Mouse (Mus musculus) limb, embryonic 14.5 days (tissue): ENCODE data around the gene Golga5. TPM values are rescaled to one million over a fixed set of nuclear protein-coding genes. Genes with fewer than 3 reads are reported as not detected.

ENCODE experiments used
- ATAC-seq: fragments of 200-750 bp; cut with Nextera tagmentation; 2 replicates; pipeline ENCODE4 v1.8.0; 2017; ENCODE audit warnings: low read depth, moderate number of reproducible peaks, moderate TSS enrichment; ENCODE audit not compliant: low FRiP score
- DNase-seq: peaks from one replicate; pipeline ENCODE4 v3.0.0-alpha.2; 2015; ENCODE audit warnings: low spot score
- H3K27ac ChIP-seq: fragments of 300-500 bp; sonication (generic); replicated peaks from 2 replicates; pipeline ENCODE4 v1.5.1; 2014; ENCODE audit warnings: low read depth, mild to moderate bottlenecking, low read length, moderate library complexity, mixed read lengths
- H3K27me3 ChIP-seq: fragments of 300-500 bp; sonication (generic); 2 replicates; pipeline ENCODE4 v1.6.1; 2014; ENCODE audit warnings: low read length, mixed read lengths; ENCODE audit not compliant: control insufficient read depth, insufficient read depth
- H3K36me3 ChIP-seq: fragments of 300-500 bp; sonication (generic); 2 replicates; pipeline ENCODE4 v1.6.1; 2014; ENCODE audit warnings: mild to moderate bottlenecking, low read length, moderate library complexity, mixed read lengths; ENCODE audit not compliant: control insufficient read depth, insufficient read depth
- H3K4me1 ChIP-seq: fragments of 300-500 bp; sonication (generic); 2 replicates; pipeline ENCODE4 v1.6.1; 2014; ENCODE audit warnings: antibody characterized with exemption, low read length, mixed read lengths; ENCODE audit not compliant: control insufficient read depth, insufficient read depth
- H3K4me2 ChIP-seq: fragments of 300-500 bp; sonication (generic); replicated peaks from 2 replicates; pipeline ENCODE4 v1.6.1; 2014; ENCODE audit warnings: low read depth, mild to moderate bottlenecking, low read length, moderate library complexity; ENCODE audit not compliant: severe bottlenecking
- H3K4me3 ChIP-seq: fragments of 300-500 bp; sonication (generic); replicated peaks from 2 replicates; pipeline ENCODE4 v1.5.1; 2014; ENCODE audit warnings: low read length
- H3K9ac ChIP-seq: fragments of 300-500 bp; sonication (generic); 2 replicates; pipeline ENCODE4 v1.6.1; 2014; ENCODE audit warnings: mild to moderate bottlenecking, low read depth, low read length, moderate library complexity; ENCODE audit not compliant: severe bottlenecking
- H3K9me3 ChIP-seq: fragments of 300-500 bp; sonication (generic); 2 replicates; pipeline ENCODE4 v1.6.1; 2016; ENCODE audit warnings: low read length; ENCODE audit not compliant: control insufficient read depth
- POLR2A ChIP-seq: fragments of 200-500 bp; IDR thresholded peaks from 2 replicates; pipeline ENCODE4 v1.8.0; 2012; ENCODE audit warnings: inconsistent platforms, mild to moderate bottlenecking, moderate library complexity, borderline replicate concordance; ENCODE audit not compliant: insufficient read depth, insufficient read length; ENCODE audit errors: extremely low read depth
- WGBS: fragments of 180-500 bp; shearing (Covaris S2); extraction: QIAGEN DNeasy Blood & Tissue Kit; methylation state at CpG from one replicate; pipeline ENCODE4 v1.1.7; 2014; 5-methylcytosine and 5-hydroxymethylcytosine counted together
- polyA plus RNA-seq, 2 experiments: library from polyadenylated mRNA; depleted of rRNA in 1 of 2; stranded (reverse) in 1 of 2; unstranded in 1 of 2; fragments of >200 nt; fragmentation: Nextera tagmentation in 1 of 2; extraction: Ambion mirVana in 1 of 2; gene quantifications; 2 replicates each; pipeline versions ENCODE4 v1.2.1 to v1.2.3; 2012 to 2014

Gene Golga5
- polyA plus RNA-seq (2012; rRNA removed) (26.6 and 34.9 TPM in 2 replicates), polyA plus RNA-seq (2014; fragmentation: Nextera tagmentation; extraction: Ambion mirVana) (41.6 and 42.3 TPM in 2 replicates)

GRCm38 (mm10) chr12:102468894-102469764 is at the start of gene Golga5:
Golga5 (plus strand) TSS chr12:102469135.
- WGBS = 1% methylated on average over 52 of the region's 86 CpGs
- ATAC-seq = peak; percentile 99
- H3K27ac ChIP-seq = peak within 1 kb of the TSS; percentile 68

GRCm38 (mm10) chr12:102419544-102419943 is 49.4 kb upstream of the Golga5 start:
- no peak for TF ChIP-seq POLR2A
- WGBS = 79% methylated on average over 3 of the region's 3 CpGs
- Histone ChIP-seq H3K4me1 (0 out of 2 replicates have a peak, but pooled peaks cover 3% of the 10 kb centered on the region), H3K36me3 (peaks cover 6% of the 10 kb centered on the region; the same call in 1 of the 2 replicates), H3K4me2 (no peak overlapping the region), H3K27me3 (no peaks in the 10 kb centered on the region), H3K27ac (no peak overlapping the region), H3K4me3 (no peak overlapping the region), H3K9ac (no peak overlapping the region), H3K9me3 (no peaks in the 10 kb centered on the region)
- DNase-seq (no peak), ATAC-seq (no peak)

More at GRCm38 (mm10) chr12:102468894-102469764, at the start of gene Golga5:
- Histone ChIP-seq H3K4me2 (peak within 1 kb of the TSS; percentile 84), H3K4me3 (peak within 1 kb of the TSS; percentile 98), H3K9me3 (no peaks in the 10 kb centered on the region), H3K36me3 (peaks cover 18% of the 10 kb centered on the region), H3K9ac (peak within 1 kb of the TSS; percentile 83), H3K4me1 (0 out of 2 replicates have a peak, but pooled peaks cover 7% of the 10 kb centered on the region), H3K27me3 (no peaks in the 10 kb centered on the region)
- peak; percentile 63; the same call in 1 of the 2 replicates for TF ChIP-seq POLR2A
- peak; percentile 95 for DNase-seq

- H3K4me2 ChIP-seq = no peak overlapping the region
- H3K4me1 ChIP-seq = 0 out of 2 replicates have a peak, but pooled peaks cover 3% of the 10 kb centered on the region
- no peak for TF ChIP-seq POLR2A
- no peaks in the 10 kb centered on the region for H3K9me3 ChIP-seq
- H3K27me3 ChIP-seq = no peaks in the 10 kb centered on the region
- no peak overlapping the region for H3K27ac ChIP-seq
- WGBS = 90% methylated on average over 10 of the region's 10 CpGs
- 0 out of 2 replicates have a peak, but pooled peaks cover 4% of the 10 kb centered on the region for H3K36me3 ChIP-seq
- H3K4me3 ChIP-seq = no peak overlapping the region
- ATAC-seq = no peak
- DNase-seq = no peak
- no peak overlapping the region for H3K9ac ChIP-seq
These were observed 48.6 kb upstream of the Golga5 start for GRCm38 (mm10) chr12:102420168-102420890.

GRCm38 (mm10) chr12:102422065-102422464 is 46.9 kb upstream of the Golga5 start:
- peak; percentile 24 for DNase-seq
- 67% methylated on average over 6 of the region's 6 CpGs for WGBS
- Histone ChIP-seq H3K9me3 (no peaks in the 10 kb centered on the region), H3K4me3 (no peak overlapping the region), H3K27me3 (no peaks in the 10 kb centered on the region), H3K4me1 (no peaks in the 10 kb centered on the region), H3K27ac (no peak overlapping the region), H3K9ac (no peak overlapping the region), H3K4me2 (no peak overlapping the region), H3K36me3 (peaks cover 8% of the 10 kb centered on the region; the same call in 1 of the 2 replicates)
- TF ChIP-seq POLR2A = no peak
- 0 out of 2 replicates have a peak, but pooled peaks have one; percentile 30 for ATAC-seq
